Mouse (Mus musculus) forebrain, embryonic 12.5 days (tissue): ENCODE measurements at regions not wholly inside any gene's neighbourhood (a gene's known extent, or its start where the extent isn't known, plus 50 kb on each side); places are given as distances from the start of the nearest gene placed in this dataset.
"Not testable (repeated sequence)": the region's sequence is repeated elsewhere in the genome, so short reads cannot be mapped to it uniquely, and the experiment has no call there.

Source experiments
- ATAC-seq: fragments of 200-750 bp; cut with Nextera tagmentation; 2 replicates; pipeline ENCODE4 v1.8.0; 2017; ENCODE audit warnings: moderate TSS enrichment; ENCODE audit not compliant: low FRiP score
- H3K27ac ChIP-seq: fragments of 300-500 bp; sonication (generic); 2 replicates; pipeline ENCODE4 v1.5.1; 2016; ENCODE audit warnings: mild to moderate bottlenecking
- H3K27me3 ChIP-seq: fragments of 300-500 bp; sonication (generic); 2 replicates; pipeline ENCODE4 v1.6.1; 2016; ENCODE audit warnings: mild to moderate bottlenecking
- H3K36me3 ChIP-seq: fragments of 300-500 bp; sonication (generic); replicated peaks from 2 replicates; pipeline ENCODE4 v1.6.1; 2016; ENCODE audit warnings: mild to moderate bottlenecking
- H3K4me1 ChIP-seq: fragments of 300-500 bp; sonication (generic); 2 replicates; pipeline ENCODE4 v1.6.1; 2016
- H3K4me2 ChIP-seq: fragments of 300-500 bp; sonication (generic); 2 replicates; pipeline ENCODE4 v1.6.1; 2016; ENCODE audit warnings: mild to moderate bottlenecking, moderate library complexity
- H3K4me3 ChIP-seq: fragments of 300-500 bp; sonication (generic); replicated peaks from 2 replicates; pipeline ENCODE4 v1.5.1; 2016; ENCODE audit warnings: mild to moderate bottlenecking
- H3K9ac ChIP-seq: fragments of 300-500 bp; sonication (generic); 2 replicates; pipeline ENCODE4 v1.6.1; 2016; ENCODE audit warnings: mild to moderate bottlenecking
- H3K9me3 ChIP-seq: fragments of 300-500 bp; sonication (generic); 2 replicates; pipeline ENCODE4 v1.6.1; 2016
- WGBS: fragments of 180-500 bp; shearing (Covaris S2); methylation state at CpG from one replicate; pipeline ENCODE4 v1.1.7; 2016; 5-methylcytosine and 5-hydroxymethylcytosine counted together

DNA sequence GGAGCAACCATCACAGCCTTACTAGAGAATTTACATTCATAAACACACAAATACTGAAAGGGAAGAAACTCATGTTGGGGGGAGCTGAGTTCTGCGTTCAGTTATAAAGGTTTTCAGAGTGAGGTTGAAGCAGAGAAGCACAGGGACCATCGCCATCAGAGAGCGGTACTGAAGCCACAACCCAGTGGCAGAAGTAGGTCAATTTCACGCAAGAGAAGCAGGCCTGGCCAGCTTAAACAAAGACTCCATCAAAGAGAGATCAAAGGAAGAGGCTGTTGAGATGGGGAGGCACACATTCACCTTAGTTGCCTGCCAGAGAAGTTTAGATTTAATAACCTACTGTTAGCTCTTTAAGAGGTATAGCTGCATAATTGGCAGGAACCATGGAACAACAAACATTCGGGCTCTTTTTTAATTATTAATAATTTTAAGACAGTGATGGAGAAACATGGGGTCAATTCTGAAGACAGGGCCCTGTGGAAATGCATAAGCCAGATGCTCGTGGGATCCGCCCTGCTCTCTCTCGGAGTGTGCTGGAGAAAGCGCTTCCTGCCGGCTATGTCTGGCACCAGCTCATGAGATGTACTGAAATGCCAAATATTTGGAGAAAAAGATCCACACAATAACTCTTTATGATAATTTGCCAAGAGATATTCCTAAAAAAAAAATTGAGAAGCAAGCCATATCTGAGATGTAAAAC, 119.8 kb upstream of the Creb1 start:
- no peak overlapping the region for H3K27ac ChIP-seq
- no peaks in the 10 kb centered on the region for H3K9me3 ChIP-seq
- WGBS: 83% methylated on average over 10 of the region's 10 CpGs
- H3K9ac ChIP-seq: no peak overlapping the region
- no peak overlapping the region for H3K4me2 ChIP-seq
- H3K36me3 ChIP-seq: no peaks in the 10 kb centered on the region
- peaks cover 12% of the 10 kb centered on the region; the same call in 1 of the 2 replicates for H3K4me1 ChIP-seq
- no peak overlapping the region for H3K4me3 ChIP-seq
- ATAC-seq: no peak
- H3K27me3 ChIP-seq: no peaks in the 10 kb centered on the region

- Histone ChIP-seq H3K36me3 (no peaks in the 10 kb centered on the region), H3K27ac (no peak overlapping the region), H3K9me3 (no peaks in the 10 kb centered on the region), H3K9ac (no peak overlapping the region), H3K27me3 (no peaks in the 10 kb centered on the region), H3K4me1 (peaks cover 12% of the 10 kb centered on the region; the same call in 1 of the 2 replicates), H3K4me2 (no peak overlapping the region), H3K4me3 (no peak overlapping the region)
- whole genome bisulfite sequencing: 86% methylated on average over 4 of the region's 4 CpGs
- ATAC-seq: no peak
Observed at GRCm38 (mm10) chr1:64411851-64412480, 120.5 kb upstream of the Creb1 start.

DNA sequence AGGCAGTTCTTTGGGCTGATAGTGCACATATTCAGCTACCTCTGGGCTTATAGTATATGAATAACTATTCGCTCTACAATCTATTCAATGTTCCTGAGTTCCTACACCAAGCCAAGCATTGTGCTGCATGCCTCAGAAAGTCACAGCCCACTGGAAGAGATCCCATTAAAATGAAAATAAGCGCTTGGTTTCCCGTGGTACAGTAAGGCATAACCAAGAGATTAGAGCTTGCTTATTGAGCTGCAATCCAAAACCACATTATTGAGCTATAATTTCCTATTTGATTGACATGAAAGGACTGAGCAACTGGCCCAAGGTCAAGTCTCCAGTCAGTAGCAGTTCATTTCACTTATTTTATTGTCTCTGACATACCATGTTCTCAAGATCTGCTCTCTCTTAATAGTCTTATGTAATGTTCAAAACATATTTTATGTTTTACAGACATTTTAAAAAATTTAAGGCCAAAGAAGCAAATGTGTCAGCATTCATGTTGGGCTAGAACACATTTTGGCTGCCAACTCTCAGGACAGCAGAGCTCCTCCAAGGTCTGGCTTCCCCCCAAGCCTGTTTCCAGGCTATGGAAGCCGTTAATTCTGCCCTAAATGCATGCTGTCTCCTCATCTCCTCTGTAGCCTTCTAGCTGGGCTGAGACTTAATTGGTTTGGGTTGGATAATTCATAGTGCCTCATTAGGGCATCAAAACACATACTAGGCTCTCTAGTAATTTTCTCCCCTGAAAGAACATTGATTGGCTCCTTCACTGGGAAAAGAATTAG, 123.5 kb upstream of the Creb1 start:
- peak overlapping the region; percentile 71 for H3K27ac ChIP-seq
- peak; percentile 83; the same call in 1 of the 2 replicates for ATAC-seq
- 46% methylated on average over 4 of the region's 4 CpGs for WGBS

GRCm38 (mm10) chr1:64391525-64391924, 140.9 kb upstream of the Creb1 start:
- 86% methylated on average over 8 of the region's 8 CpGs for WGBS
- no peaks in the 10 kb centered on the region for H3K27me3 ChIP-seq
- no peak overlapping the region for H3K27ac ChIP-seq
- H3K4me2 ChIP-seq: no peak overlapping the region
- no peak for ATAC-seq
- H3K36me3 ChIP-seq: no peaks in the 10 kb centered on the region
- no peaks in the 10 kb centered on the region for H3K9me3 ChIP-seq
- H3K4me3 ChIP-seq: no peak overlapping the region
- H3K4me1 ChIP-seq: no peaks in the 10 kb centered on the region
- H3K9ac ChIP-seq: no peak overlapping the region

More for the DNA sequence above, 123.5 kb upstream of the Creb1 start:
- Histone ChIP-seq H3K4me3 (no peak overlapping the region), H3K4me1 (peaks cover 12% of the 10 kb centered on the region; the same call in 1 of the 2 replicates), H3K36me3 (no peaks in the 10 kb centered on the region), H3K9me3 (no peaks in the 10 kb centered on the region), H3K4me2 (no peak overlapping the region), H3K9ac (no peak overlapping the region), H3K27me3 (no peaks in the 10 kb centered on the region)

GRCm38 (mm10) chr1:64381264-64381663, 151.2 kb upstream of the Creb1 start:
- Histone ChIP-seq H3K4me1 (peaks cover 20% of the 10 kb centered on the region), H3K9ac (no peak overlapping the region), H3K4me2 (no peak overlapping the region), H3K4me3 (no peak overlapping the region), H3K27me3 (no peaks in the 10 kb centered on the region), H3K36me3 (no peaks in the 10 kb centered on the region), H3K27ac (no peak overlapping the region), H3K9me3 (no peaks in the 10 kb centered on the region)
- 46% methylated on average over 6 of the region's 6 CpGs for WGBS
- peak; percentile 76; the same call in 1 of the 2 replicates for ATAC-seq

DNA sequence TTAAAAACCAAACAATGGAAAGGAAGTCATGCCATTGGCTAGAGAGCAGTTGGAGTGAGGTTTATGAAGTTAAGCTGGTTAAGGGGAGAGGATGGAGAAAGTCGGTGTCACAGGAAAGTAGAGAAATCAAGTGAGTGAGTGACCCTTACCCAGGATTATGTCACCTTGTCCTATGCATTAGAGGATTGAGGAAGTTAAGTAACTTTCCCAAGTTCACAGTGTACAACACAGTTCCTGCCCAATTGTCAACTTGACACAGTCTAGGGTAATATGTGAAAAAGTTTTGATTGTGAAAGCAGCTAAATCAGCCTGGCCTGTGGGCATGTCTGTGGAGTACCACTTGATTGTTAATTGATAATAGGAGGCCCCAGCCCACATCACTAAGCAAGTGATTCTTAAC, 156.0 kb upstream of the Creb1 start:
- not testable (repeated sequence) for H3K4me3 ChIP-seq, H3K36me3 ChIP-seq, H3K9ac ChIP-seq, ATAC-seq, H3K4me2 ChIP-seq, H3K27ac ChIP-seq, H3K9me3 ChIP-seq, H3K27me3 ChIP-seq
- peaks cover 16% of the 10 kb centered on the region for H3K4me1 ChIP-seq
- 93% methylated on average over 1 of the region's 1 CpGs for WGBS

- no peak overlapping the region for H3K27ac ChIP-seq
- H3K27me3 ChIP-seq: no peaks in the 10 kb centered on the region
- H3K4me2 ChIP-seq: no peak overlapping the region
- WGBS: 82% methylated on average over 13 of the region's 13 CpGs
- H3K4me1 ChIP-seq: no peaks in the 10 kb centered on the region
- no peak overlapping the region for H3K9ac ChIP-seq
- no peak for ATAC-seq
- no peaks in the 10 kb centered on the region for H3K36me3 ChIP-seq
- no peak overlapping the region for H3K4me3 ChIP-seq
- H3K9me3 ChIP-seq: peaks cover 5% of the 10 kb centered on the region; the same call in 1 of the 2 replicates
Observed at GRCm38 (mm10) chr1:64374286-64375071, 158.0 kb upstream of the Creb1 start.

DNA sequence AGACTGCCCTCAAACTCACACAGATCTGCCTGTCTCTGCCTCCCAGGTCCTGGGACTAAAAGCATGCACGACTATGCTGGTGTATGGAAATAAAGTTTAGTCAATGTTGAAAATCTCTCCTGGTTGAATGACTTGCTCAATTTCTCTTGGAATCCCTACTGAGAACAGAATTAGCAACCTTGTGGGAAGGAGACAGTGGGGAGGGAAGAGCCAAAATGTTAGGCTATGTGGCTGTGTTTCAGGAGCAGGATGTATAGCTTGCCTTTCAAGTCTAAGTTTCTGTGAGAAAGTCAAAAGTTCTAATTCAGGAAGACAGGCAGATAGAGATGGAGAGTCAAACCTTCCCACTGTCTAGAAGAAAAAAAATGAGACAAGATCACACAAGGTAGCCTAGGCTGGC, 168.3 kb upstream of the Creb1 start:
- 0 out of 2 replicates have a peak, but pooled peaks cover 4% of the 10 kb centered on the region for H3K27me3 ChIP-seq
- no peak overlapping the region for H3K9ac ChIP-seq
- WGBS: 87% methylated on average over 1 of the region's 1 CpGs
- no peaks in the 10 kb centered on the region; the same call in 1 of the 2 replicates for H3K4me1 ChIP-seq
- no peak overlapping the region for H3K4me2 ChIP-seq
- no peaks in the 10 kb centered on the region for H3K36me3 ChIP-seq
- H3K4me3 ChIP-seq: no peak overlapping the region
- H3K27ac ChIP-seq: no peak overlapping the region
- no peak for ATAC-seq
- no peaks in the 10 kb centered on the region for H3K9me3 ChIP-seq

DNA sequence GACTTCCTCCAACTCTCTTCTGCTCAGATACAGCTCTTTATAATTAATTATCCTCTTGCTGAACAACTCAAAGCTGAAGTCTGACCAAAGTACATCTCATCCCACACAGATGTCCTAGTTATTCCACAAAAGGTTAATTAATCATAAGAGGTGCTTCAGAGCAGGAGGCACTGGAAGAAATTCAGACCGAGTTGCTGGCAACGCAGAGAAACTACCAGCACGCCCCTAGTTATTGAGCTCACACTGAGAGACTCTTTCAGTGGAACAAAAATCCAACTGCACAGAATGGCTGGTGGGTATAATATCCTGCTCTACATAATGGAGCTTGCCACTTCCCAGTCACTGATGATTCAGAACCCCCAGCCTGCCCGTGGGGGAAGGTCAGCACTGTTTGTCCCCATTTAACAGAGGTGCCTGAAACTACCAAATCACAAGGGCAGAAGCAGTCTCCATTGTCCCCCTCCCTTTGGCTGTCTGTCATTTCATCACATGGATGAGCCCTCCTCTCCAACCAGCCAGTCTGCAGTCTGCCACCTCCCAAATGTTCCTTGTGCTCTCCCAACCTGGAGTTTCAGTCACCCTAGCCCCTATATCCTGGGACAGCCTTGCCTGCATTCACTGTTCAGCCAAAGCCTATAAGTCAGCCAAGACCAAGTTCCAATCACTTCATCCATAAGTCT, 170.3 kb upstream of the Creb1 start:
- Histone ChIP-seq H3K4me2 (no peak overlapping the region), H3K36me3 (no peaks in the 10 kb centered on the region), H3K4me3 (no peak overlapping the region), H3K27me3 (0 out of 2 replicates have a peak, but pooled peaks cover 4% of the 10 kb centered on the region), H3K9ac (no peak overlapping the region), H3K9me3 (no peaks in the 10 kb centered on the region), H3K27ac (no peak overlapping the region), H3K4me1 (no peaks in the 10 kb centered on the region; the same call in 1 of the 2 replicates)
- 43% methylated on average over 4 of the region's 4 CpGs for WGBS
- ATAC-seq: peak; percentile 33; the same call in 1 of the 2 replicates

DNA sequence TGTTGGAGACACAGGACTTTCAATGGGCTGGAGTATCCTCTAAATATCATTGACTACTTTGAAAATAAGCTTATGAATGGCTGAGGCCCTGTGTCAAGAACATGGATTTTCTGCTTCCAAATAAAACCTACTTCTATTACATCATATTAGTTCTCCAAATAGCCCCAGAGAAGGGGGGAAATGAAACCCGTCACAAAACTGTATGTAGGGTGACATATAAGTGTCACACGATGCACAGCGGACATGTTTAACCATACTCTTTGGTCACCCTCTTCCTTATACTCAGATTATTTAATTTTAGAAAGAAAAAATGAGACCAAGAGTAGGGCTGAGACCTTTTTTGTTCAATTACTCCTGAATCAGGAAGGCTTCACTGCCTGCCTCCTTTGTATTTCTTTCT, 189.2 kb upstream of the Creb1 start:
- no peaks in the 10 kb centered on the region for H3K27me3 ChIP-seq
- no peak overlapping the region for H3K4me3 ChIP-seq
- H3K9ac ChIP-seq: no peak overlapping the region
- H3K9me3 ChIP-seq: no peaks in the 10 kb centered on the region
- WGBS: 73% methylated on average over 3 of the region's 3 CpGs
- ATAC-seq: no peak
- no peaks in the 10 kb centered on the region for H3K36me3 ChIP-seq
- H3K4me1 ChIP-seq: peaks cover 7% of the 10 kb centered on the region
- H3K27ac ChIP-seq: no peak overlapping the region
- no peak overlapping the region for H3K4me2 ChIP-seq

DNA sequence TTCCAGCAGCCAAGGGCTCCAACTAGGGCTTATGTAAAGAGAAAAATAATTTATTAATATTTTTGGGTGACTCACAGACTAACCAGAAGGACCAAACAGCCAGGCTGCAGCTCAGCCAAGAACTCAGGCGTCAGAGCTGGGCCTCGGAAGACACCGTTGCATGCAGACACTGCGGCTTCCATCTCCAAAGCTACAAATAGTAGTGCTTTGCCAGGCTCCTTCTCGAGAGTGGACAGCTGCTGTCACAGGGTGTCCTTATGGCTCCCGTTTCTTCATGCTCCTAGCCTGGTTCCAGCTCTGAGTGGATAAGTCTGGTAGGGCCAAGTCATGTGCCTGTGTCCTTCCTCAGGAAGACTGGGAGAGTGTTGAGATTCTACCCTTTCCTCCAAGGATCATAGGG, 190.8 kb upstream of the Creb1 start:
- no peak for ATAC-seq
- Histone ChIP-seq H3K4me3 (no peak overlapping the region), H3K36me3 (no peaks in the 10 kb centered on the region), H3K4me2 (no peak overlapping the region), H3K27me3 (no peaks in the 10 kb centered on the region), H3K9ac (no peak overlapping the region), H3K4me1 (peaks cover 15% of the 10 kb centered on the region), H3K27ac (no peak overlapping the region), H3K9me3 (no peaks in the 10 kb centered on the region)
- WGBS: 94% methylated on average over 6 of the region's 6 CpGs
